Mouse (Mus musculus) right cerebral cortex, postnatal 25 days (tissue): Measurements from ENCODE around the gene Khk.

ENCODE experiments used
- DNase-seq: peaks from one replicate; pipeline ENCODE4 v3.0.0; 2022

Gene Khk

GRCm38 (mm10) chr5:30914101-30914635 is 7.1 kb upstream of the Khk start:
- no peak for DNase-seq

DNA sequence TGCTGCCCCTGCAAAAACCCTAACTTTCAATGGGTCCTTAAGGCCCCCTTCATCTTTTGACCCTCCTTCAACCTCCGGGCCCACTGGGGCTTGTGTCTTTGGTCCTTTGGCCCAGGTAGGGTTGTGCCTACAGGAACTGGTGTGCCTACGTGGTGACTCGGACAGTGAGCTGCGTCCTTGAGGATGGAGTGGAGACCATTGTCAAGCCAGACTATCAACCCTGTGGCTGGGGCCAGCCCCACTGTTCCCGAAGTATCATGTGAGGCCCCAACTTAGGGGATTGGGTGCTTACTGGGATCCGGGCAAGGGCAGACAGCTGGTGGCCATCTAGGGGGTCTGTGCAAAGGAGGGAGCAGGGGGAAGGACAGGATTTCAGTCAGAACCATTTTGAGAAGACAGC is 6.4 kb upstream of the Khk start:
- no peak for DNase-seq

GRCm38 (mm10) chr5:30915456-30915855 is 5.8 kb upstream of the Khk start:
- no peak for DNase-seq

- peak; percentile 88 for DNase-seq
Measured at GRCm38 (mm10) chr5:30915974-30916433, 5.2 kb upstream of the Khk start.

GRCm38 (mm10) chr5:30916841-30917240 is 4.4 kb upstream of the Khk start:
- DNase-seq = no peak

GRCm38 (mm10) chr5:30917348-30917747 is 3.9 kb upstream of the Khk start:
- no peak for DNase-seq

GRCm38 (mm10) chr5:30917891-30918670 is 3.1 kb upstream of the Khk start:
- DNase-seq = no peak

- no peak for DNase-seq
Measured at GRCm38 (mm10) chr5:30918691-30919090, 2.5 kb upstream of the Khk start.

- no peak for DNase-seq
Measured at GRCm38 (mm10) chr5:30919831-30920614, 1.2 kb upstream of the Khk start.

DNA sequence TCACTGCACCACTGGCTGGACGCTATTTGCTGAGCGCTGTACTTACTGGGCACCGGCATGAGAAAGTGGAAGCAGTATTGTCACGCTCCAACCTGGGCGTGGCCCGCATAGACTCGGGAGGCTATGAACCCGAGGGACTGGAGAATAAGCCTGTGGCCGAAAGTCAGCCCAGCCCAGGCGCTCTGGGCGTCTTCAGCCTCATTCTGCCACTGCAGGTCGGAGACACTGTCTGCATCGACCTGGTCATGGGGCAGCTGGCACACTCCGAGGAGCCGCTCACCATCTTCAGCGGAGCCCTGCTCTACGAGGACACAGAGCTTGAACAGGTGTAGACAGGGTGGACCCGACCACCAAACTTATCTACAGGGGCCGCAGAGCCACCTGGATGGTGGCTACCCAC is 610 bp upstream of the Khk start:
- no peak for DNase-seq

GRCm38 (mm10) chr5:30922581-30923041 is 1.4 kb downstream of the Khk start:
- no peak for DNase-seq

GRCm38 (mm10) chr5:30923119-30923518 is 1.9 kb downstream of the Khk start:
- DNase-seq = no peak

GRCm38 (mm10) chr5:30924614-30925013 is 3.4 kb downstream of the Khk start:
- no peak for DNase-seq

DNA sequence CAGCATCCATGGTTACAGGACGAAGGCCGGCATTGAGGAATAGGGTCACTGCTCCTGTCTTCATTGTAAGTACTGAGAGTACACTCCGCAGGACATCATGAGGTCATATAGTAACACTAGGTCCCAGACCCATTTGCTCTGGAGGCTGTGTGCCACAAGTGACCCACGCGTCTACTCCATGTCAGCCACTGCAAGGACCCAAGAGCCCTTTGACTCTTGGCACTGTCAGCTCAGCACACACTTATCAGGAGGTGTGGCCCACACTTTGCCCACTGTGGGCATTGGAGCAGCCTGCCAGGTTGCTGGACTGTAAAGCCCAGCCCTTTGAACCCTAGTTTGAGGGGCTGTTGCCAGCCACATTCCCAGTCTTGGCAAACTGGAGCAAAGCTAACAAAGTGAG is 4.0 kb downstream of the Khk start:
- no peak for DNase-seq

- no peak for DNase-seq
Measured at GRCm38 (mm10) chr5:30926073-30926472, 4.8 kb downstream of the Khk start.

- DNase-seq = peak; percentile 41
Measured at GRCm38 (mm10) chr5:30927945-30928529, 6.8 kb downstream of the Khk start.

DNA sequence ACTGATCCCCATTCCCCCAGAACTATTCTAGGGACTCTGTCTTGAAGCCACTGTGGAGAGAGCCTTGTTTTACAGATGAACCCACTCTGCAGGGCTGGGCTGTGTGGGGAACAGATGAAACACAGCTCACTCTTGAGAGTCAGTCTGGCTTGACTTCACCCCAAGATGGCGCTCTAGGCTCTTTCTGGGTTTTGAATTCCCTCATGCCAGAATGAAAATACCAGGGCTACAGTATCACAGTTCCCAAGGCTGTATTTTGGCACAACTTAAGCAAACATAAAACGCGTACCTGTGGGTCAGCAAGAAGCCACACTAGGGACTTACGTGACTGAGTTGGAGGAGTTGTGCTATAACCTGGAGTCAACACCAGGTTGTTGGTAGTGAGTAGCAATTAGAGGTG is 8.9 kb downstream of the Khk start:
- DNase-seq = peak; percentile 64

DNA sequence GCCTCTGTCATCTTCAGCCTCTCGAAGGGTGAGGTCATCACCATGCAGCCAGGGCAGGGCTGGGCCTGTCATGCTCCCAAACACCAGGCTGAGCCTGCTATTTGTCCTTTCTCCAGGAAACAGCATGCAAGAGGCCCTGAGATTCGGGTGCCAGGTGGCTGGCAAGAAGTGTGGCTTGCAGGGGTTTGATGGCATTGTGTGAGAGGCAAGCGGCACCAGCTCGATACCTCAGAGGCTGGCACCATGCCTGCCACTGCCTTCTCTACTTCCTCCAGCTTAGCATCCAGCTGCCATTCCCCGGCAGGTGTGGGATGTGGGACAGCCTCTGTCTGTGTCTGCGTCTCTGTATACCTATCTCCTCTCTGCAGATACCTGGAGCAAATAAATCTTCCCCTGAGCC is 9.6 kb downstream of the Khk start:
- DNase-seq = no peak

DNA sequence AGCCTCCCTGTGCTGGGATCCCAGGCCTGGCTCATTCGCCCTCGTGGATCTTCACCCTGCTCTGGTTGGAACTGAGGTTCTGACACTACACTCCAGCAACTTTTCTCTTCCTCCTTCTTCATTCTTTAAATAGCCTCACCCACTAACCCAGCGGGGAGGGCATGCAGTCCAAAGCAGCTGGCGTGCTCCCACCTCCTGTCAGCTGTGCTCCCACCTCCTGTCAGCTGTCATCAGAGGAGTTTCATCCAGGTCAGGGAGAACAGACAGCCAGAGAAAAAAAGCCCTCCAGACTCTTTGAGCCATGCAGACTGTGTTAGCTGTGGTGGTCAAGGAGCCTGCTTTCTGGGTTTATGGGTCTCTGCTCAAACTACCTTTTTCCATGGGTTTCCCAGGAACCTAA is 10.1 kb downstream of the Khk start:
- DNase-seq = no peak

- no peak for DNase-seq
Measured at GRCm38 (mm10) chr5:30933705-30934104, 12.5 kb downstream of the Khk start.

DNA sequence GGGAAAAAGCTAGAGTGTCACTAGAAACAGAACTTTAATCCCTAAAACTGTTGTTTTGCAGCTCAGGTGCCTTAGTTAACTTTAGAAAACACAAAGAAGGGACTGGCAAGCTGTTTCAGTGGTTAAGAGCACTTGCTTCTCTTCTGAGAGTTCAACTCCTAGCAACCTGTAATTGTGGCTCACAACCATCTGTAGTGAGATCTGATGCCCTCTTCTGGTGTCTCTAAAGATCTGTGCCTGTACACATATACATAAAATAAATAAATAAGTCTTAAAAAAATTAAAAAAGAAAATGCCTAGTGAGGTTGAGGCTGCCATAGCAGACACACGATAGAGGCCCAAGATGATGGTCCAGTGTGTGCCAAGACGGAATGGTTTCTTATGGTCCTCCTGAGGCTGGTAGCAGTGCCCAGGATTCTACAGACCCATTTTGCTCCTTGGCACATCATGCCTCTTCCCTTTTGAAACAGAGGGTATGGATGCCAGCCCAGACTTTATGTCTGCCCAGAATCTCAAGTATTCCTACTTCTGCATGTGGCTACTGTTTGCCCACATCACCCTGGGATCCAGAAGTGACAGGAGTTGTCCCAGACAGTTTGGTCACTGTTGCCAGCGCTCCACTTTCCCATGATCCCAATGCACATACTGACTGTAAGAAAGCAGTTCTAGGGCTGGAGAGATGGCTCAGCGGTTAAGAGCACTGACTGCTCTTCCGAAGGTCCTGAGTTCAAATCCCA is 13.7 kb downstream of the Khk start:
- DNase-seq = no peak

DNA sequence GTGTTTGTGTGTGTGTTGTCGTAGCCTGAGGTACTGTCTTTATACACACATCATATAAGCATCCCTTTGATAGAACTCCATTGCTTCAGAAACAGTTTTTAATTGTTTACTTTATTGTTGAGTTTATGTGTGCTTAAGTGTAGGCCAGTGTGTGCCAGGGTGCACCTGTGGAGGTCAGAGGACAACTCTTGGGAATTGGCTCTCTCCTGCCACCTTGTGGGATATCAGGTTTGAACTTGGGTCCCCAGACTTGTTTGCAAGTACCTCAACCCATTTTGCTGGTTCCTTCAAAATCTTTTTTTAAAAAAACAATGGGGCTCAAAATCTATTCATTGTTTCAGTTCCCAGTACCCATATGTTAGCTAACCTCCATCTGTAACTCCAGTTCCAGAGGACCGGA is 21.8 kb downstream of the Khk start:
- DNase-seq = no peak

DNA sequence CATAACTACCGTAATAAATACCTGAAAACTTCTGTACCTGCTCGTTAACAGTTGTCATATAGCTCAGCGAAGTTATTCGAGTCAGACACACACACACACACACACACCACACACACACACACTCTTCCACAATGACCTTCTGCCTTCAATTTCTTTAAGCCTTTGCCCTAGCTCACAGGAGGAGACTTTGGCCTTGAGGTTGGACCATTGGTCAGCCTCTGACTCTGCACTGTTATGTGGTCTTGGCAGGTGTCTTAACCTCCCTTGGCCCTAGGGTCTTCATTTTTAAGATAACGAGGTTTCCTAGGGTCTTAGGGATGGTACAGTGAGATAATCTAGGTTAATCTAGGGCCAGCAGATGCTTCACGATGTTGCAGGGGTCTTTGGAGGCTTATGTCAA is 23.1 kb downstream of the Khk start:
- DNase-seq = no peak
